Mouse (Mus musculus): Measurements from ENCODE around the gene Acer1. TPM values are rescaled to one million over a fixed set of nuclear protein-coding genes. Genes with fewer than 3 reads are reported as not detected.

Acer1 gene
- polyA plus RNA-seq, 1 experiment from 2014 or later: not detected

- no peak for ATAC-seq (ENCODE audit: low read depth)
- H3K4me1 ChIP-seq (replicated peaks; ENCODE audit: control insufficient read depth, insufficient read depth, low read length): peaks cover 13% of the 10 kb centered on the region
- no peak overlapping the region for H3K9ac ChIP-seq (ENCODE audit: low read length)
- no peak overlapping the region for H3K4me2 ChIP-seq (ENCODE audit: low read depth, low read length)
- no peaks in the 10 kb centered on the region for H3K27me3 ChIP-seq (ENCODE audit: control insufficient read depth, insufficient read depth, low read depth, low read length)
- no peak overlapping the region for H3K4me3 ChIP-seq (ENCODE audit: low read length)
- 91% methylated on average over 13 of the region's 13 CpGs for WGBS
- H3K9me3 ChIP-seq (ENCODE audit: control insufficient read depth, low read length): no peaks in the 10 kb centered on the region
- peaks cover 36% of the 10 kb centered on the region for H3K36me3 ChIP-seq (ENCODE audit: control insufficient read depth, insufficient read depth, low read length)
- no peak overlapping the region for H3K27ac ChIP-seq (ENCODE audit: low read length)
Observed at GRCm38 (mm10) chr17:57007137-57007905, 25.4 kb upstream of the Acer1 start.

GRCm38 (mm10) chr17:57003994-57004393, 22.1 kb upstream of the Acer1 start:
- H3K27me3 ChIP-seq (ENCODE audit: control insufficient read depth, insufficient read depth, low read depth, low read length): no peaks in the 10 kb centered on the region
- H3K27ac ChIP-seq (ENCODE audit: low read length): no peak overlapping the region
- no peak overlapping the region for H3K4me2 ChIP-seq (ENCODE audit: low read depth, low read length)
- H3K9ac ChIP-seq (ENCODE audit: low read length): no peak overlapping the region
- ATAC-seq (ENCODE audit: low read depth): no peak
- H3K4me3 ChIP-seq (ENCODE audit: low read length): no peak overlapping the region
- H3K36me3 ChIP-seq (ENCODE audit: control insufficient read depth, insufficient read depth, low read length): peaks cover 42% of the 10 kb centered on the region
- 80% methylated on average over 7 of the region's 7 CpGs for WGBS
- no peaks in the 10 kb centered on the region for H3K9me3 ChIP-seq (ENCODE audit: control insufficient read depth, low read length)
- no peaks in the 10 kb centered on the region for H3K4me1 ChIP-seq (replicated peaks; ENCODE audit: control insufficient read depth, insufficient read depth, low read length)

- WGBS: 41% methylated on average over 8 of the region's 8 CpGs
- no peak for ATAC-seq (ENCODE audit: low read depth)
Observed at GRCm38 (mm10) chr17:57001228-57001627, 19.3 kb upstream of the Acer1 start.

DNA sequence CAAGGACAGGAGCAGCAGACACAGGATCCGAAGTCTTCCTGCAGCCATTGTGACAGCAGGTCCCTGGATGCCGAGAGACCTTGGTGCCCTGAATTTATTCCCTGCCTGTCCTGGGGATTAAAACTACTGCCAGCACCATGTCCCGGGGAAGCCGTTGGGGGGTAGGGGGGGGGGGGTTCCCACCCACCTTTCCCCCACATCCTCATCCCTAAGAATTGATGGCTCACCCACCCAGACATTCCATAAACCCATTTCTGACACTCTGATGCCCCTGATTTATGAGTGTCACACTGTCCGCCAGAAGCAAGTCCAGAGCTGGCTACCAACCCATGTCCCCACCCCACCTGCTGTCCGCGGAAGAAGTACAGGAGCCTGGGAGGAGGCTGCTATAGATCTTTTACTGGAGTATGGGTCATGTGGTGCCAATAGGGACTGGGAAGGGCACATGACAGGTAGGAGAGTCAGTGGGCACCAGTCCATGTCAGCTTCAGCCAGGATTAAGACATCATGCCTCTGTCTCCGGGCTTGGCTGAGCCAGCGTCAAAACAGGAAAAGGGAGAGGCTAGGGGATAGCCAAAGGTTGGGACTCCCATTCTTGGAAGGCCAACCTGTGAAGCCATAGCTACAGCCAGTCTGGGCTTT, 18.2 kb upstream of the Acer1 start, which contains the start of gene Pspn:
Pspn (minus strand) TSS at position 51 of the 642 bp plus-strand sequence.
- H3K27me3 ChIP-seq (ENCODE audit: control insufficient read depth, insufficient read depth, low read depth, low read length): no peaks in the 10 kb centered on the region
- H3K4me2 ChIP-seq (ENCODE audit: low read depth, low read length): no peak within 1 kb of the TSS
- no peak within 1 kb of the TSS for H3K4me3 ChIP-seq (ENCODE audit: low read length)
- no peak within 1 kb of the TSS for H3K27ac ChIP-seq (ENCODE audit: low read length)
- WGBS: 81% methylated on average over 9 of the region's 9 CpGs
- peaks cover 24% of the 10 kb centered on the region for H3K36me3 ChIP-seq (ENCODE audit: control insufficient read depth, insufficient read depth, low read length)
- H3K9ac ChIP-seq (ENCODE audit: low read length): no peak within 1 kb of the TSS
- H3K9me3 ChIP-seq (ENCODE audit: control insufficient read depth, low read length): no peaks in the 10 kb centered on the region
- no peak for ATAC-seq (ENCODE audit: low read depth)
- peaks cover 5% of the 10 kb centered on the region for H3K4me1 ChIP-seq (replicated peaks; ENCODE audit: control insufficient read depth, insufficient read depth, low read length)

More at GRCm38 (mm10) chr17:57001228-57001627, 19.3 kb upstream of the Acer1 start:
- no peak overlapping the region for H3K4me2 ChIP-seq (ENCODE audit: low read depth, low read length)
- H3K27ac ChIP-seq (ENCODE audit: low read length): no peak overlapping the region
- no peaks in the 10 kb centered on the region for H3K27me3 ChIP-seq (ENCODE audit: control insufficient read depth, insufficient read depth, low read depth, low read length)
- no peaks in the 10 kb centered on the region for H3K9me3 ChIP-seq (ENCODE audit: control insufficient read depth, low read length)
- peaks cover 5% of the 10 kb centered on the region for H3K4me1 ChIP-seq (replicated peaks; ENCODE audit: control insufficient read depth, insufficient read depth, low read length)
- no peak overlapping the region for H3K4me3 ChIP-seq (ENCODE audit: low read length)
- H3K9ac ChIP-seq (ENCODE audit: low read length): no peak overlapping the region
- H3K36me3 ChIP-seq (ENCODE audit: control insufficient read depth, insufficient read depth, low read length): peaks cover 29% of the 10 kb centered on the region

- ATAC-seq (ENCODE audit: low read depth): no peak
- Histone ChIP-seq H3K27me3 (ENCODE audit: control insufficient read depth, insufficient read depth, low read depth, low read length) (no peaks in the 10 kb centered on the region), H3K4me2 (ENCODE audit: low read depth, low read length) (no peak overlapping the region), H3K27ac (ENCODE audit: low read length) (no peak overlapping the region), H3K4me1 (replicated peaks; ENCODE audit: control insufficient read depth, insufficient read depth, low read length) (peaks cover 5% of the 10 kb centered on the region), H3K4me3 (ENCODE audit: low read length) (no peak overlapping the region), H3K9me3 (ENCODE audit: control insufficient read depth, low read length) (no peaks in the 10 kb centered on the region), H3K36me3 (ENCODE audit: control insufficient read depth, insufficient read depth, low read length) (peaks cover 23% of the 10 kb centered on the region), H3K9ac (ENCODE audit: low read length) (no peak overlapping the region)
- 91% methylated on average over 9 of the region's 9 CpGs for WGBS
Observed at GRCm38 (mm10) chr17:56999414-56999813, 17.5 kb upstream of the Acer1 start.

DNA sequence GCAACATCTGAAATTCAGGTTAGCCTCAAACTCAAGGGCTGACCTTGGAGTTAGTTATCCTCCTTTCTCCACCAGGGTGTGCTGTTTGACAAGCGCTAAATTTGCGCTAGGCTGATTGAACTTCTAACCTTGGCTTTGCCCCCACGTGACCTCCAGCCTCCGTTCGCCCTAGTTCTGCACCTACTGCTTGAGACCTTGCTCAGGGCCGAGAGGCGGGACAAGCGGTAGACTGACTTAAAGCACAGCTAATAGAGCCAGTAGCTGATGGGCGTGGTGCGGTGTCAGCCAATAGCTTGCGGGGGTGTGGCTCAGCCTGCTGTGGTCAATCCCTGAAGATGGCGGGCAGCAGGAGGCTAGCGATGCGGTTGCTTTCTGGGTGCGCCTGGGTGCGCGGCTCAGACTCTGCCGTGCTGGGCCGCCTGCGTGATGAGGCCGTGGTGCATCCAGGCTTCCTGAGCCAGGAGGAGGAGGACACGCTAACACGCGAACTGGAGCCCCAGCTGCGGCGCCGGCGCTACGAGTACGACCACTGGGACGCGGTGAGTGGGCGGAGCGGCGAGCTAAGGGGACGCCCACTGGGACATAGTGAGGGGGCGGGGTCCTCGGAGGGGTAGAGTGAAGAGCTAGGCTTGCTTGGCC, 15.2 kb upstream of the Acer1 start, which contains the start of gene Alkbh7:
Alkbh7 (plus strand) TSS at position 311 of the 639 bp plus-strand sequence.
- peak within 1 kb of the TSS; percentile 74 for H3K9ac ChIP-seq (ENCODE audit: low read length)
- peak within 1 kb of the TSS; percentile 75 for H3K4me3 ChIP-seq (ENCODE audit: low read length)
- peak within 1 kb of the TSS; percentile 67 for H3K27ac ChIP-seq (ENCODE audit: low read length)
- H3K9me3 ChIP-seq (ENCODE audit: control insufficient read depth, low read length): no peaks in the 10 kb centered on the region
- H3K4me2 ChIP-seq (ENCODE audit: low read depth, low read length): peak within 1 kb of the TSS; percentile 73
- peaks cover 5% of the 10 kb centered on the region for H3K4me1 ChIP-seq (replicated peaks; ENCODE audit: control insufficient read depth, insufficient read depth, low read length)
- H3K36me3 ChIP-seq (ENCODE audit: control insufficient read depth, insufficient read depth, low read length): peaks cover 29% of the 10 kb centered on the region
- H3K27me3 ChIP-seq (ENCODE audit: control insufficient read depth, insufficient read depth, low read depth, low read length): no peaks in the 10 kb centered on the region
- ATAC-seq (ENCODE audit: low read depth): peak; percentile 99
- WGBS: under 1% methylated on average over 38 of the region's 38 CpGs

DNA sequence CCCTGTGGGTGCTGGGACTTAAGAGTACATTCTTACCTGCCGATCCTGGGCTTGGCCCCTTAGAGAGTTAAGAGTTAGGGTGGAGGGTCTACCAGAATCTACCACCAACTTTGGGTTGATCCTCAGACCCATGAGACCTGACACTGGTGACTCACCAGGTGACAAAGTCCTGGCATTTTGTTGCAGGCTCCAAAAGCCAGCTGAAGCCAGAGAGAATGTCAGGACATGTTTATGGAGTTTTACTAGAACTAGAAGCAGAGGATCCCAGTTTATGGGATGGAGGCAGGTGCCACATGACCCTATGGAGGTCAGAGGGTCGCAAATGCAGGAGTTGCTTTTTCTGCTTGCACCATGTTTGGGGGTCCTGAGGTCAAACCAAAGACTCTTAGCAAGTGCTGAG, 14.6 kb upstream of the Acer1 start:
- Histone ChIP-seq H3K9me3 (ENCODE audit: control insufficient read depth, low read length) (no peaks in the 10 kb centered on the region), H3K36me3 (ENCODE audit: control insufficient read depth, insufficient read depth, low read length) (peaks cover 29% of the 10 kb centered on the region), H3K4me2 (ENCODE audit: low read depth, low read length) (peak overlapping the region; percentile 47), H3K4me1 (replicated peaks; ENCODE audit: control insufficient read depth, insufficient read depth, low read length) (peaks cover 5% of the 10 kb centered on the region), H3K4me3 (ENCODE audit: low read length) (peak overlapping the region; percentile 75), H3K27me3 (ENCODE audit: control insufficient read depth, insufficient read depth, low read depth, low read length) (no peaks in the 10 kb centered on the region), H3K9ac (ENCODE audit: low read length) (no peak overlapping the region), H3K27ac (ENCODE audit: low read length) (no peak overlapping the region)
- 72% methylated on average over 2 of the region's 2 CpGs for WGBS
- ATAC-seq (ENCODE audit: low read depth): no peak

DNA sequence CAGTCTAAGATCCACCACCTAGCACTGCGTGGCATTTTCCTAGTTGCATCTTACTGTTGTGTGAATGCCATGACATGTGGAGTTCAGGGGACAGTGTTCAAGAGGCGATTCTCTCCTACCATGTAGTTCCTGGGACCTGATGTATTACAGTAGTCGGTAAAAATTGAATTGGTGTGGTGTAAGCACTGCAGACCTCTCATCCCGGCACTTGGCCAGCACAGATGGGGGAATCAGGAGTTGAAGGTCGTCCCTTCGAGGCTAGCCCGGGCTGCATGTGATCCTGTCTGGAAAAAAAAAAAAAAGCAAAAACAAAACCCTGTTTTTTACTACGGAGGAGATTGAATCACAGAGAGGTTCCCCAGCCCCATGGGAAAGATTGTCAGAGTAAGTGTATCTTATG, 13.1 kb upstream of the Acer1 start:
- H3K9ac ChIP-seq (ENCODE audit: low read length): no peak overlapping the region
- no peaks in the 10 kb centered on the region for H3K9me3 ChIP-seq (ENCODE audit: control insufficient read depth, low read length)
- no peak for ATAC-seq (ENCODE audit: low read depth)
- H3K36me3 ChIP-seq (ENCODE audit: control insufficient read depth, insufficient read depth, low read length): peaks cover 29% of the 10 kb centered on the region
- no peak overlapping the region for H3K4me2 ChIP-seq (ENCODE audit: low read depth, low read length)
- H3K27ac ChIP-seq (ENCODE audit: low read length): no peak overlapping the region
- H3K27me3 ChIP-seq (ENCODE audit: control insufficient read depth, insufficient read depth, low read depth, low read length): no peaks in the 10 kb centered on the region
- H3K4me1 ChIP-seq (replicated peaks; ENCODE audit: control insufficient read depth, insufficient read depth, low read length): peaks cover 11% of the 10 kb centered on the region
- no peak overlapping the region for H3K4me3 ChIP-seq (ENCODE audit: low read length)
- 88% methylated on average over 8 of the region's 8 CpGs for WGBS

DNA sequence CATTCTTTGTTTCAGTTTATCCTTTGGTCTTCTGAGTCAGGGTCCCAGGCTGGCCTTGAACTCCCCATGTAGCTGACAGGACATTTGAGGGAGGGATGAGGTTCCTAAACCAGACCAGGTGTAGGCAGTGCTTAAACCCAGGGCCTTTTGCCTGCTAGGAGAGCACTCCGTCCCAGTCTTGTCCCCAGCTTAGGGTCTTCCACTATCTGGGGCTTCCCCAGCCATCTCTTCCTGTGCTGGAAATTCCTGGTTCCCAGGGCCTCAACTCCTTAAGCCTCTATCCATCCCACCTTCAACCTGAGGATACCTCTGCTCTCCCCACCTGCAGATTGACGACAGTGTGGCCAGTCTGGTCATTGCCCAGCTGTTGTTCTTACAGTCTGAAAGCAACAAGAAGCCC, 9.0 kb upstream of the Acer1 start:
- H3K4me2 ChIP-seq (ENCODE audit: low read depth, low read length): peak overlapping the region; percentile 74
- peak overlapping the region; percentile 96 for H3K4me3 ChIP-seq (ENCODE audit: low read length)
- WGBS: 70% methylated on average over 2 of the region's 2 CpGs
- H3K4me1 ChIP-seq (replicated peaks; ENCODE audit: control insufficient read depth, insufficient read depth, low read length): peaks cover 7% of the 10 kb centered on the region; the same call in 1 of the 2 replicates
- ATAC-seq (ENCODE audit: low read depth): no peak
- H3K9ac ChIP-seq (ENCODE audit: low read length): peak overlapping the region; percentile 88
- no peak overlapping the region for H3K27ac ChIP-seq (ENCODE audit: low read length)
- no peaks in the 10 kb centered on the region for H3K9me3 ChIP-seq (ENCODE audit: control insufficient read depth, low read length)
- H3K36me3 ChIP-seq (ENCODE audit: control insufficient read depth, insufficient read depth, low read length): peaks cover 20% of the 10 kb centered on the region
- H3K27me3 ChIP-seq (ENCODE audit: control insufficient read depth, insufficient read depth, low read depth, low read length): no peaks in the 10 kb centered on the region

Measured in lung, embryonic 16.5 days (tissue).